Mouse (Mus musculus) hindbrain, embryonic 13.5 days (tissue): Measurements from ENCODE around the gene Rassf1. TPM values are rescaled to one million over a fixed set of nuclear protein-coding genes. Genes with fewer than 3 reads are reported as not detected.

ENCODE experiments used
- ATAC-seq: fragments of 200-750 bp; cut with Nextera tagmentation; 2 replicates; pipeline ENCODE4 v1.8.0; 2017; ENCODE audit warnings: moderate TSS enrichment; ENCODE audit not compliant: low FRiP score
- H3K27ac ChIP-seq: fragments of 300-500 bp; sonication (generic); 2 replicates; pipeline ENCODE4 v1.5.1; 2015; ENCODE audit warnings: inconsistent platforms, mild to moderate bottlenecking, moderate library complexity
- H3K27me3 ChIP-seq: fragments of 300-500 bp; sonication (generic); 2 replicates; pipeline ENCODE4 v1.6.1; 2015; ENCODE audit warnings: mild to moderate bottlenecking, inconsistent platforms
- H3K36me3 ChIP-seq: fragments of 300-500 bp; sonication (generic); 2 replicates; pipeline ENCODE4 v1.6.1; 2015; ENCODE audit warnings: mild to moderate bottlenecking, inconsistent platforms
- H3K4me1 ChIP-seq: fragments of 300-500 bp; sonication (generic); replicated peaks from 2 replicates; pipeline ENCODE4 v1.6.1; 2015; ENCODE audit warnings: inconsistent platforms
- H3K4me2 ChIP-seq: fragments of 300-500 bp; sonication (generic); 2 replicates; pipeline ENCODE4 v1.6.1; 2015; ENCODE audit warnings: inconsistent platforms, mild to moderate bottlenecking, moderate library complexity
- H3K4me3 ChIP-seq: fragments of 300-500 bp; sonication (generic); 2 replicates; pipeline ENCODE4 v1.5.1; 2015; ENCODE audit warnings: mild to moderate bottlenecking, inconsistent platforms
- H3K9ac ChIP-seq: fragments of 300-500 bp; sonication (generic); 2 replicates; pipeline ENCODE4 v1.6.1; 2015; ENCODE audit warnings: mild to moderate bottlenecking, inconsistent platforms
- H3K9me3 ChIP-seq: fragments of 300-500 bp; sonication (generic); 2 replicates; pipeline ENCODE4 v1.6.1; 2016; ENCODE audit warnings: inconsistent platforms
- WGBS: fragments of 180-500 bp; shearing (Covaris S2); methylation state at CpG from one replicate; pipeline ENCODE4 v1.1.7; 2015; 5-methylcytosine and 5-hydroxymethylcytosine counted together
- polyA plus RNA-seq: library from polyadenylated mRNA; unstranded; fragments of >200 nt; fragmentation: Nextera tagmentation; extraction: Ambion mirVana; gene quantifications from 2 replicates; pipeline ENCODE4 v1.2.1, GENCODE M21; 2015

Rassf1 gene
- polyA plus RNA-seq, 1 experiment from 2014 or later = 36.9 TPM

DNA sequence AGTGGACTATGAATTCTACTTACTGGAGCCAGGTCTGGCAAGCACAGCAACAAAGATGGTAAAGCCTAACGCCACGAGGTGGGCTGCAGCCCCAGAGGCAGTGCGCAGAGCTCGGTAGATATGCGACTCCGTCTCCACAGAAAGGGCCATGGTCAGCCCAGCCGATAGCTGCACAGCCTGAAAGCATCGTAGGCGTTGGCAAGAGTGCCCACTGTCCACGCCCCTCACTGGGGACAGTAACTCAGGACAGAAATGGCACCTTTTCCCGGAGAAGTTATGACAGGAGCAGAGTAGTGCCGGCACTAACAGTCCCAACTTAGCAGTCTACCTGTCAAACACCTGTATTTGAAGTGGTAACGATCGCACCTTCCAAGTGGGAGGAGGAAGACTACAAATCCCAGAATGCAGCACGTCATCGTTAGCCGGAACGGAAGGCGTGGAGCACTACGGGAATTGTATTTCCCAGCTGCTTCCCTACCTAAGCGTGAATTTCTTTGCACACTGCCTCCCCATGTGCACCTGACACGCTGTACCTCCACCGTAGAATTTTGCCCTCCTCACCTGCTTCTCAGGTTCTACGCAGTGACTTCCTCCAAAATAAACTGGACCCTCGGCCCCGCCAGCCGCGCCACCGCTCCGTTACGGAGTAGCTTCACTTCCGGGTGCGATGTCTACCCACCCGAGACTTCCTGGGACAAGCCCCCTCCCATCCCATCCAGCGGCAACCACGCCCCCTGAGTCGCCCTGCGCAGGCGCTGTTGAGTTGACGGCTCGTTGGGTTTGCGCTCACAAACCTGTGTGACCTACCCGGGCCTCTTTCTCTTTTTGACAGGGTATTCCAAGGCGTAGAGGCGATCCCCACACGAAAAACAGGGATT, 9.6 kb upstream of the Rassf1 start, which contains the start of the genes Cyb561d2 and Nprl2:
Gene Cyb561d2 (minus strand): TSS at position 720 of the 878 bp plus-strand sequence.
Gene Nprl2 (plus strand): TSS at position 753 of the 878 bp plus-strand sequence.
- ATAC-seq = peak; percentile 87
- peak within 1 kb of the TSS; percentile 64 for H3K4me3 ChIP-seq
- no peaks in the 10 kb centered on the region for H3K27me3 ChIP-seq
- H3K9me3 ChIP-seq = no peaks in the 10 kb centered on the region
- peak within 1 kb of the TSS; percentile 72 for H3K9ac ChIP-seq
- H3K36me3 ChIP-seq = peaks cover 51% of the 10 kb centered on the region
- H3K4me1 ChIP-seq = peaks cover 63% of the 10 kb centered on the region
- WGBS = under 1% methylated on average over 46 of the region's 46 CpGs
- peak within 1 kb of the TSS; percentile 74 for H3K27ac ChIP-seq
- peak within 1 kb of the TSS; percentile 83 for H3K4me2 ChIP-seq

DNA sequence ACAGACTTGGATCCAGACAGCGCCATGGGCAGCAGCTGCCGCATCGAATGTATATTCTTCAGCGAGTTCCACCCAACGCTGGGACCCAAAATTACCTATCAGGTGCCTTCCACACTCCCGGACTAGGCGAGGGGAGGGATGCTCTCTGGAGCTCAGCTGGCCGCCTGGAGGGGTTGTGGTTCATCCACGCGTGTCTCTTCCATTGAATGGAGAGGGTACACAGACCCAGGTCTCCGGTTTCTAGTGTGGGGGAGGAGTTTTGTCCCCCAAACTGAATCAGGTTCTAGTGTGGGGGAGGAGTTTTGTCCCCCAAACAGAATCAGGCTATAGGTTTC, 9.0 kb upstream of the Rassf1 start:
- WGBS = 2% methylated on average over 11 of the region's 11 CpGs
- Histone ChIP-seq H3K36me3 (peaks cover 50% of the 10 kb centered on the region), H3K27ac (peak overlapping the region; percentile 74), H3K9ac (peak overlapping the region; percentile 72), H3K9me3 (no peaks in the 10 kb centered on the region), H3K4me3 (peak overlapping the region; percentile 64), H3K27me3 (no peaks in the 10 kb centered on the region), H3K4me2 (peak overlapping the region; percentile 83), H3K4me1 (peaks cover 63% of the 10 kb centered on the region)
- ATAC-seq = peak; percentile 25; the same call in 1 of the 2 replicates

DNA sequence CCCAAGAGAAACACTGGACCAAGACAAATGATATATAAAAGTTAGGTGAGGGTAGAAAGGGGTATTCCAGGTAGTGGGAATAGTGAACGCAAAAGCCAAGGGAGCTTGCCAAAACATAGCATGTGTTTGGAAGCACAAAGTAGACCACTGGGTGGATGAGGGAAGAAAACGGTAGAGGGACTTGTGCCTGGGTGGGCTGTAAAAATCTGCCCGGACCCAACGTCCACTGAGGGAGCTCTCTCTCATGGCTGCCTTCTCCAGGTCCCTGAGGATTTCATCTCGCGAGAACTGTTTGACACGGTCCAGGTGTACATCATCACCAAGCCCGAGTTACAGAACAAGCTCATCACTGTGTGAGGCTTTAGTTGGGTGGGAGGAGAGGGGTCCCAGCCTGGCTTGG, 8.6 kb upstream of the Rassf1 start:
- peak overlapping the region; percentile 64 for H3K4me3 ChIP-seq
- peak overlapping the region; percentile 72 for H3K9ac ChIP-seq
- peak overlapping the region; percentile 83 for H3K4me2 ChIP-seq
- peak overlapping the region; percentile 74; the same call in 1 of the 2 replicates for H3K27ac ChIP-seq
- WGBS = 39% methylated on average over 8 of the region's 8 CpGs
- no peak for ATAC-seq
- peaks cover 46% of the 10 kb centered on the region for H3K36me3 ChIP-seq
- H3K4me1 ChIP-seq = peaks cover 63% of the 10 kb centered on the region
- H3K27me3 ChIP-seq = no peaks in the 10 kb centered on the region
- H3K9me3 ChIP-seq = no peaks in the 10 kb centered on the region

DNA sequence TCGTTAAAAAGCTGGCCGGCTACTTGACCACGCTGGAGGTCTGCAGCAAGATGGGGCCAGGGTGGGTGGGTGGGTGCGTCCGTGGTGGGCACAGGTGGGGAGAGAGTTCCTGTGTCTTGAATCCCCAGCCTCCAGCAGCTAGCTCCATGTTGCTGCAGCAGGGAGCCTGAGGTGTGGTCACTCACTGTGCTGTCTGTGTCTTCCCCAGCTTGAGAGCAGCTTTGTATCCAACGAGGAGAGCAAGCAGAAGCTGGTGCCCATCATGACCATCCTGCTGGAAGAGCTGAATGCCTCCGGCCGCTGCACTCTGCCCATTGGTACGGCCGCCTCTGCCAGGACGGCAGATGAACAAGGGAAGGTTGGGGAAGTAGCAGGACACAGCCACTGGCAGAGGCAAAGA, 8.1 kb upstream of the Rassf1 start:
- Histone ChIP-seq H3K27ac (no peak overlapping the region), H3K36me3 (peaks cover 41% of the 10 kb centered on the region), H3K4me1 (peaks cover 61% of the 10 kb centered on the region), H3K4me3 (no peak overlapping the region), H3K9ac (no peak overlapping the region), H3K27me3 (peaks cover 4% of the 10 kb centered on the region), H3K9me3 (no peaks in the 10 kb centered on the region), H3K4me2 (no peak overlapping the region)
- WGBS = 90% methylated on average over 11 of the region's 11 CpGs
- no peak for ATAC-seq

DNA sequence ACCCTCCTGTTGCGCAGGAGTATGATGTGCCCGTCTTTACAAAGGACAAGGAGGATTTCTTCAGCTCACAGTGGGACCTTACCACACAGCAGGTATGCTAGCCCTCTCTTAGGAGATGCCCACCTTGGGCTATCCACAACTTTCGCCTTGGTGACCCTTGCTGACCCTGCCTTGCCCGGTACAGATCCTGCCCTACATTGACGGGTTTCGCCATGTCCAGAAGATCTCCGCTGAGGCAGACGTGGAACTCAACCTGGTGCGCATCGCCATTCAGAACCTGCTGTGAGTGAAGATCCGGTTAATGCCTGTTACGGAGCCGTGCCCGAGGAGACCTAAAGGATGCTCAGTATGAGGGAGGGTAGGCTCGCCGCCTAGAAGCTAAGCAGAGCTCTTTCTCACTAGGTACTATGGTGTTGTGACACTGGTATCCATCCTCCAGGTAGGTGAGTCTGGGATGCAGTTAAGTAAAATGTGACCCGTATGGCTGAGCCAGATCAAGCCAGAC, 7.1 kb upstream of the Rassf1 start:
- 95% methylated on average over 17 of the region's 17 CpGs for WGBS
- H3K4me1 ChIP-seq = peaks cover 61% of the 10 kb centered on the region
- no peak overlapping the region for H3K9ac ChIP-seq
- H3K4me2 ChIP-seq = no peak overlapping the region
- H3K36me3 ChIP-seq = peaks cover 31% of the 10 kb centered on the region
- no peak overlapping the region for H3K27ac ChIP-seq
- H3K4me3 ChIP-seq = no peak overlapping the region
- ATAC-seq = no peak
- H3K9me3 ChIP-seq = no peaks in the 10 kb centered on the region
- peaks cover 14% of the 10 kb centered on the region for H3K27me3 ChIP-seq

DNA sequence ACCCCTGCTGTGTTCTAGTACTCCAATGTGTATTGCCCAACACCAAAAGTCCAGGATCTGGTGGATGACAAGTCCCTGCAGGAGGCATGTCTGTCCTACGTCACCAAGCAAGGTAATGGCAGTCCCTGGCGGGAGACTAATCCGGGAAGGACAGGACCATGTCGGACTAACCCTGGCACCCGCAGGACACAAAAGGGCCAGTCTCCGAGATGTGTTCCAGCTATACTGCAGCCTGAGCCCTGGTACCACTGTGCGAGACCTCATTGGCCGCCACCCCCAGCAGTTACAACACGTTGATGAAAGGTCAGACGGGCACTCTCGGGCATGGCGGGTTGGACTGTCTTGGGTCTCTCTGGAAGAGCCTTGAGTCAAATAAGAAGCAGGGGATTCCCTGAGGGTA, 6.6 kb upstream of the Rassf1 start:
- Histone ChIP-seq H3K9ac (no peak overlapping the region), H3K9me3 (no peaks in the 10 kb centered on the region), H3K36me3 (peaks cover 26% of the 10 kb centered on the region), H3K4me2 (no peak overlapping the region), H3K4me3 (no peak overlapping the region), H3K27me3 (peaks cover 19% of the 10 kb centered on the region), H3K27ac (no peak overlapping the region), H3K4me1 (peaks cover 61% of the 10 kb centered on the region)
- no peak for ATAC-seq
- 94% methylated on average over 12 of the region's 12 CpGs for WGBS

DNA sequence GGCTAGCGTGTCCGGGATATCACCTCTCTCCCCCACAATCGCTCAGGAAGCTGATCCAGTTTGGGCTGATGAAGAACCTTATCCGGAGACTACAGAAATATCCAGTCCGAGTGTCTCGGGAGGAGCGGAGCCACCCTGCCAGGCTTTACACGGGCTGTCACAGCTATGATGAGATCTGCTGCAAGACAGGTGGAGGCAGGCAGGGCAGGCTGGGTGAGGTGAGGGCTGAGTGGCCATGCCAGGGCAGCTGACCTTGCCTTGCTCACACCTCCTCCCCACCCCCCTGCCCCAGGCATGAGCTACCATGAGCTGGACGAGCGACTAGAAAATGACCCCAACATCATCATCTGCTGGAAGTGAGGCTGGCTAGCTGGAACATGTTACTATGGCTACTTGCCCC, 6.2 kb upstream of the Rassf1 start:
- Histone ChIP-seq H3K4me3 (no peak overlapping the region), H3K36me3 (peaks cover 22% of the 10 kb centered on the region), H3K9me3 (no peaks in the 10 kb centered on the region), H3K27me3 (peaks cover 23% of the 10 kb centered on the region), H3K9ac (no peak overlapping the region), H3K27ac (no peak overlapping the region), H3K4me2 (no peak overlapping the region), H3K4me1 (peaks cover 57% of the 10 kb centered on the region)
- ATAC-seq = no peak
- WGBS = 88% methylated on average over 10 of the region's 10 CpGs

DNA sequence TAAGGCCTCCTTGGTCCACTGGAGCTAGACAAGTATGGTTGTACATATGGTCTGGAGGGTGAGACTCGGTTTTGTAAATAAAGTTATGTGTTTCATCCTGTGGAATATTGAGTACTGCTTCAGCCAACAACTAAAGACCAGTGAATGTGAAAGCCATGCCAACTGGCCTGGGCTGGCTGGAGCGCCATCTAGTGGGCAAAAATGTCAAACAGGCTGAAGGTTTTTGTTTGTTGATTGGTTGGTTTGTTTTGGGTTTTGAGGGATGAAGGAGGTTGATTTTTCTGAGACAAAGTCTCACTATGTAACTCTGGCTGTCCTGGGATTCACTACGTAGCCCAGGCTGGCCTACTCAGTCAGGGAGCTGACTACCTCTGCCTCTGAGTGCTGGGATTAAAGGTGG, 5.8 kb upstream of the Rassf1 start:
- no peak for ATAC-seq
- Histone ChIP-seq H3K27ac (no peak overlapping the region), H3K4me3 (no peak overlapping the region), H3K4me2 (no peak overlapping the region), H3K9ac (no peak overlapping the region), H3K36me3 (peaks cover 20% of the 10 kb centered on the region), H3K9me3 (no peaks in the 10 kb centered on the region), H3K4me1 (peaks cover 53% of the 10 kb centered on the region), H3K27me3 (peaks cover 27% of the 10 kb centered on the region)
- 4% methylated on average over 3 of the region's 3 CpGs for WGBS

DNA sequence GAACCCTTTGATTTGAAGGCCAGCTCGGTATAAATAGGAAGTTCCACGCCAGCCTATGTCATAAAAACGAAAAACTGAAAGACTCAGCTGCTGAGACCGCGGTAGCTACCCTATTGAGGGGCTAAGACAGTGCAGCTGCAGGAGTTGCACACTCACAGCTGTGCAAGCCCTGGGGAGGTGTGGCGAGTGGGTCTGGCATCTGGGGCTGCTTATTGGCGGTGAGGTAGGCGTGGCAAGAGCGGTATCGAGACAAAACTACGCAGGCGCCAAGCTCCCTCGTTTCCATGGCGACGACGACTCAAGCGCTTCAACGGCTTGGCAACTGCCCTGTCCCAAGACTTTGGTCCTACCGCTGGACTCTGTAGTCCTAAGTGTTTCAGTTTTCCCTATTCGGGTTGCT, 4.3 kb upstream of the Rassf1 start, which contains the start of gene Zmynd10:
Gene Zmynd10 (plus strand): TSS at position 273 of the 400 bp plus-strand sequence.
- WGBS = 4% methylated on average over 20 of the region's 20 CpGs
- ATAC-seq = peak; percentile 55
- H3K36me3 ChIP-seq = peaks cover 20% of the 10 kb centered on the region
- peaks cover 58% of the 10 kb centered on the region for H3K4me1 ChIP-seq
- peak within 1 kb of the TSS; percentile 20; the same call in 1 of the 2 replicates for H3K4me3 ChIP-seq
- peak within 1 kb of the TSS; percentile 52 for H3K4me2 ChIP-seq
- no peaks in the 10 kb centered on the region for H3K9me3 ChIP-seq
- H3K9ac ChIP-seq = peak within 1 kb of the TSS; percentile 49
- H3K27ac ChIP-seq = peak within 1 kb of the TSS; percentile 72
- H3K27me3 ChIP-seq = peaks cover 42% of the 10 kb centered on the region

DNA sequence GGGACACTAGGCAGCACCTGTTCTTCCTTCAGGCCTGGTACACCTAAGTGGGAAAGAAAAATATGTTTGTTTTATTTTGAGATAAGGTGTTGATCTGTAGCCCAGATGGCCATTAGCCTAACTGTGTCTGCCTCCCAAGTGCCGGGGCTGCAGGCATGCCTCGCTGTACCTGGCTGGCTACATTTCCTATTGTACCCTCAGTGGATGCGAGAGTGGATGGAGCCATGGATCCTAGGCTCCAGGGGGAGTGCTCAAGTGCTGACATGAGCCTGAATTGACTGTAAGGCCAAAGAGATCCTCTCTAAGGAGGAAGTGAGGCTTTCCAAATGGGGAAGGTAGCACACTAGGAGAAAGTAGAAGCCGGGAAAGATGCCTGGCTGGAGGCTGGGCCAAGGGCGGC, 3.4 kb upstream of the Rassf1 start:
- Histone ChIP-seq H3K9ac (no peak overlapping the region), H3K4me1 (peaks cover 53% of the 10 kb centered on the region), H3K27me3 (peaks cover 51% of the 10 kb centered on the region), H3K4me3 (no peak overlapping the region), H3K36me3 (peaks cover 20% of the 10 kb centered on the region), H3K9me3 (no peaks in the 10 kb centered on the region), H3K27ac (no peak overlapping the region), H3K4me2 (no peak overlapping the region)
- ATAC-seq = no peak
- WGBS = 83% methylated on average over 5 of the region's 5 CpGs

DNA sequence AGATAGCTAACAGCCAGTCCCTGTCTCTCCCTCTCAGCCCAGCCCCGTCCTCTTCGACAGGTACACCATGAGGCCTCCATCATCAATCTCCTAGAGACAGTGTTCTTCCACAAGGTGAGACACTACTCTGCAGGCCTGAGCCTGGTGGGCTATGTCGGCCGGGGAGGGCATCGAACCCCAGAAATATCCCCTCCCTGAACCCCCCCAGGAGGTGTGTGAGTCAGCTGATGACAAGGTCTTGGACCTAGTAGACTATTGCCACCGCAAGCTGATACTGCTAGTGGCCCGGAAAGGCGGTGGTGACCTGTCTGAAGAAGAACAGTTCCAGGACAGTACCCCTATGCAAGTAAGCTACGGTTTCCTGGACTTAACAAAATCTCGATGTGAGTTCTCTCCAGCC, 2.5 kb upstream of the Rassf1 start:
- Histone ChIP-seq H3K4me3 (no peak overlapping the region), H3K9ac (no peak overlapping the region), H3K27ac (no peak overlapping the region), H3K4me1 (peaks cover 56% of the 10 kb centered on the region), H3K27me3 (peaks cover 53% of the 10 kb centered on the region), H3K9me3 (no peaks in the 10 kb centered on the region), H3K36me3 (peaks cover 14% of the 10 kb centered on the region), H3K4me2 (no peak overlapping the region)
- no peak for ATAC-seq
- 90% methylated on average over 10 of the region's 10 CpGs for WGBS

DNA sequence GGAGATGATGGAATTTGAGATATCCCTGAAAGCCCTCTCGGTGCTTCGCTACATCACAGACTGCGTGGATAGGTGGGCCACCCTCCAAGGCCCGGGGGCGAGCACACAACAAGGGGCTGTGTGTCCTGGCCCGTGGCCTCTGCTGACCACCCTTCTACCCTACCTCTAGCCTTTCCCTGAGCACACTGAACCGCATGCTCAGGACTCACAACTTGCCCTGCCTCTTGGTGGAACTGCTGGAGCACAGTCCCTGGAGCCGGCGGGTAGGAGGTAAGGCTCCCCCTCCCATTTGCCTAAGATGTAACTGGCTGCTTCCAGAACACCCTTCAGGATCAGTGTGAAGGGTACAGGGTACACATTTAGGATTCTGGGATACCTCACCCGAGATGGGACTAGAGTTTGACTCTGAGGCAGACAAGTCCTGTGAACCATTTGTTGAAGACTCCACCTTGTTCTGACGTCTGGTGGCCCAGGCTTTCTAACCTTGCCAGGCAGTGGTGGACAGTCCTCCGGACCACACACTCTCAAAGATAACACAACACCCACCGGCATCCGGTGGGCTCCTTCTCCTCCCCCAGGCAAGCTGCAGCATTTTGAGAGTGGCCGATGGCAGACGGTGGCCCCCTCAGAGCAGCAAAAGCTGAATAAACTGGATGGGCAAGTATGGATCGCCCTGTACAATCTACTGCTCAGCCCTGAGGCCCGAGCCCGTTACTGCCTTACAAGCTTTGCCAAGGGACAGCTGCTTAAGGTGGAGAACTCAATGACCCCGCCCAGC, 1.9 kb upstream of the Rassf1 start:
- H3K9ac ChIP-seq = no peak overlapping the region
- H3K27me3 ChIP-seq = peaks cover 53% of the 10 kb centered on the region
- 88% methylated on average over 20 of the region's 20 CpGs for WGBS
- H3K9me3 ChIP-seq = no peaks in the 10 kb centered on the region
- H3K36me3 ChIP-seq = peaks cover 7% of the 10 kb centered on the region
- no peak overlapping the region for H3K27ac ChIP-seq
- no peak for ATAC-seq
- H3K4me3 ChIP-seq = no peak overlapping the region
- peaks cover 58% of the 10 kb centered on the region for H3K4me1 ChIP-seq
- H3K4me2 ChIP-seq = no peak overlapping the region
